Mouse (Mus musculus): ENCODE data around the gene Btbd9.

Btbd9 gene

GRCm38 (mm10) chr17:30267432-30267973 lies 308.8 kb downstream of the Btbd9 start:
- no peak for DNase-seq

GRCm38 (mm10) chr17:30263535-30263934 lies 312.8 kb downstream of the Btbd9 start:
- DNase-seq = no peak

GRCm38 (mm10) chr17:30262943-30263342 lies 313.3 kb downstream of the Btbd9 start:
- no peak for DNase-seq

GRCm38 (mm10) chr17:30262440-30262839 lies 313.8 kb downstream of the Btbd9 start:
- no peak for DNase-seq

- no peak for DNase-seq
Observed at GRCm38 (mm10) chr17:30261983-30262340, 314.3 kb downstream of the Btbd9 start.

- no peak for DNase-seq
Observed at GRCm38 (mm10) chr17:30261307-30261982, 314.8 kb downstream of the Btbd9 start.

- DNase-seq = no peak
Observed at GRCm38 (mm10) chr17:30260641-30261306, 315.5 kb downstream of the Btbd9 start.

- DNase-seq = no peak
Observed at GRCm38 (mm10) chr17:30259938-30260337, 316.4 kb downstream of the Btbd9 start.

GRCm38 (mm10) chr17:30258480-30258879 lies 317.8 kb downstream of the Btbd9 start:
- no peak for DNase-seq

- DNase-seq = no peak
Observed at GRCm38 (mm10) chr17:30255928-30256560, 320.2 kb downstream of the Btbd9 start.

GRCm38 (mm10) chr17:30253924-30254323 lies 322.4 kb downstream of the Btbd9 start:
- no peak for DNase-seq

- DNase-seq = no peak
Observed at GRCm38 (mm10) chr17:30253028-30253427, 323.3 kb downstream of the Btbd9 start.

GRCm38 (mm10) chr17:30245308-30245706 lies 331.0 kb downstream of the Btbd9 start:
- DNase-seq = no peak

GRCm38 (mm10) chr17:30244651-30245307 lies 331.5 kb downstream of the Btbd9 start:
- DNase-seq = no peak

GRCm38 (mm10) chr17:30243540-30243939 lies 332.7 kb downstream of the Btbd9 start:
- DNase-seq = no peak

GRCm38 (mm10) chr17:30242647-30243046 lies 333.6 kb downstream of the Btbd9 start:
- DNase-seq = no peak

GRCm38 (mm10) chr17:30241720-30242322 lies 334.5 kb downstream of the Btbd9 start:
- no peak for DNase-seq

GRCm38 (mm10) chr17:30241061-30241460 lies 335.2 kb downstream of the Btbd9 start:
- no peak for DNase-seq

- DNase-seq = no peak
Observed at GRCm38 (mm10) chr17:30240659-30241058, 335.6 kb downstream of the Btbd9 start.

- DNase-seq = no peak
Observed at GRCm38 (mm10) chr17:30239458-30239857, 336.8 kb downstream of the Btbd9 start.

GRCm38 (mm10) chr17:30237600-30237999 lies 338.7 kb downstream of the Btbd9 start:
- no peak for DNase-seq

- DNase-seq = no peak
Observed at GRCm38 (mm10) chr17:30236611-30237010, 339.7 kb downstream of the Btbd9 start.

- DNase-seq = no peak
Observed at GRCm38 (mm10) chr17:30235380-30235779, 340.9 kb downstream of the Btbd9 start.

Measured in right cerebral cortex, postnatal 25 days (tissue).